Mouse (Mus musculus) B cell, adult 2 months (primary cell): ENCODE measurements around the gene Sh3gl1.
A peak's percentile ranks its signal among the peaks of the same experiment; 100 is the strongest.

Experiments used
- DNase-seq, 2 experiments: peaks; one replicate each; pipeline ENCODE4 v3.0.0; 2022

Gene Sh3gl1

GRCm38 (mm10) chr17:56039345-56039744 is 2.9 kb upstream of the Sh3gl1 start:
- DNase-seq: no peak

- no peak for DNase-seq
Measured at GRCm38 (mm10) chr17:56038583-56039261, 2.3 kb upstream of the Sh3gl1 start.

- DNase-seq: no peak
Measured at GRCm38 (mm10) chr17:56036901-56037287, 459 bp upstream of the Sh3gl1 start.

- DNase-seq: no peak
Measured at GRCm38 (mm10) chr17:56035216-56035615, 1.2 kb downstream of the Sh3gl1 start.

- no peak for DNase-seq
Measured at GRCm38 (mm10) chr17:56034726-56035100, 1.7 kb downstream of the Sh3gl1 start.

- DNase-seq: no peak
Measured at GRCm38 (mm10) chr17:56034040-56034725, 2.3 kb downstream of the Sh3gl1 start.

GRCm38 (mm10) chr17:56032831-56033230 is 3.6 kb downstream of the Sh3gl1 start:
- peak; percentile 69 to 77 for DNase-seq

- DNase-seq: no peak
Measured at GRCm38 (mm10) chr17:56032127-56032733, 4.2 kb downstream of the Sh3gl1 start.

GRCm38 (mm10) chr17:56031431-56031830 is 5.0 kb downstream of the Sh3gl1 start:
- no peak for DNase-seq

- DNase-seq: no peak
Measured at GRCm38 (mm10) chr17:56030919-56031318, 5.5 kb downstream of the Sh3gl1 start.

GRCm38 (mm10) chr17:56030238-56030870 is 6.1 kb downstream of the Sh3gl1 start:
- no peak for DNase-seq

- no peak for DNase-seq
Measured at GRCm38 (mm10) chr17:56027801-56028441, 8.5 kb downstream of the Sh3gl1 start.

GRCm38 (mm10) chr17:56026881-56027280 is 9.6 kb downstream of the Sh3gl1 start:
- DNase-seq: no peak

GRCm38 (mm10) chr17:56026303-56026702 is 10.1 kb downstream of the Sh3gl1 start:
- DNase-seq: no peak

GRCm38 (mm10) chr17:56024931-56025330 is 11.5 kb downstream of the Sh3gl1 start:
- no peak for DNase-seq

- DNase-seq: no peak
Measured at GRCm38 (mm10) chr17:56024476-56024875, 12.0 kb downstream of the Sh3gl1 start.

GRCm38 (mm10) chr17:56023386-56023785 is 13.0 kb downstream of the Sh3gl1 start:
- peak in 1 of 2 experiments; percentile 49 for DNase-seq

- DNase-seq: no peak
Measured at GRCm38 (mm10) chr17:56022989-56023290, 13.5 kb downstream of the Sh3gl1 start.

- peak; percentile 63 to 70 for DNase-seq
Measured at GRCm38 (mm10) chr17:56022131-56022988, 14.1 kb downstream of the Sh3gl1 start.

GRCm38 (mm10) chr17:56021161-56021910 is 15.1 kb downstream of the Sh3gl1 start:
- peak; percentile 35 to 51 for DNase-seq

- DNase-seq: no peak
Measured at GRCm38 (mm10) chr17:56020400-56021084, 15.9 kb downstream of the Sh3gl1 start.
